Mouse (Mus musculus): Measurements from ENCODE around the gene Phf1.

GRCm38 (mm10) chr17:26957872-26958271 is 25.0 kb downstream of the Phf1 start:
- TF ChIP-seq CTCF (IDR thresholded peaks at IDR 0.05; ENCODE audit: extremely low read depth, insufficient read length, insufficient replicate concordance, low read depth, low read length) = no peak
- TF ChIP-seq POLR2A (IDR thresholded peaks at IDR 0.05; ENCODE audit: low read depth, low read length) = no peak
